Mouse (Mus musculus): Measurements from ENCODE around the gene Smlr1.

DNA sequence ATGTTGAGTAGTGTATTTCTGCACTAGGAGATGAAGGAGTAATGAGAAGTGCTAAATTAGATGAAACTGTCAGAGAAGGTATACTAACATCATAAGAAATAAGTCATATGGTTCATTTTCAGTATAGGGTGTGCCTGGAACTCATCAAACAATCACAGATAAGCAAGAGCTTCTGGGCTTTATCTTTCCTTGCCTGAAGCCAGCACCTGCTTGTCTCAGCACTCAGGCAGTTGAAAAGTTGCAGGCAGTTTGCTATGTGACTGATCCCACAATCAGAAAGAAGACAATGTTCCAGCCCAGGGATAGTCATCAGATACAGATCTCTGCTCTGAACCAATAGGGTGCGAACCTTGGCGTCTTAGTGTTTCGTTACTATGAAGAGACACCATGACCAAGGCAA lies 5.0 kb upstream of the Smlr1 start:
- TF ChIP-seq CTCF (IDR thresholded peaks at IDR 0.05; ENCODE audit: low read depth), result no peak
- no peak for TF ChIP-seq EP300 (IDR thresholded peaks at IDR 0.05; ENCODE audit: low read depth)
